Mouse (Mus musculus): ENCODE results near the gene Serpinb7.
A peak's percentile ranks its signal among the peaks of the same experiment; 100 is the strongest.

Serpinb7 gene

DNA sequence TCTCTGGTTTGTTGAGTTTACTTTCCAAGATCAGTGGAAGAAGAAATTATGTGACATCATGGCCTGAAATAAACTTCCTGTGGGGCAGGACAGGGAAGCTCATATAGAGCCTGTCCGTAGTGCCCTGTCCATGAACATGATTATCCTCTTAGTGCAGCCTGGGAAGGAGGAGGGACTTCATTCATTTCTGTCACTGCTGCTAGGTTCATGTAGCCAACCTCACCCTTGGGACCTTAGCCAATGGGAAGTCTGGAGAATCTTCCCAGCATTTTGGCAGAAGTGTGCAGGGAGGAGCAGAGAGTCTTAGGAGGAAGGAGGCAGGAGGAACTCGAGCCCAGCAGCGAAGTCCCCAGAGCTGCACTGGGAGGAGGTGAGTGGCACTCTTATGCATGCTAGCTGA is at the start of gene Serpinb7:
Gene Serpinb7 (plus strand): TSS at position 301 of the 400 bp plus-strand sequence.
- DNase-seq, result no peak

DNA sequence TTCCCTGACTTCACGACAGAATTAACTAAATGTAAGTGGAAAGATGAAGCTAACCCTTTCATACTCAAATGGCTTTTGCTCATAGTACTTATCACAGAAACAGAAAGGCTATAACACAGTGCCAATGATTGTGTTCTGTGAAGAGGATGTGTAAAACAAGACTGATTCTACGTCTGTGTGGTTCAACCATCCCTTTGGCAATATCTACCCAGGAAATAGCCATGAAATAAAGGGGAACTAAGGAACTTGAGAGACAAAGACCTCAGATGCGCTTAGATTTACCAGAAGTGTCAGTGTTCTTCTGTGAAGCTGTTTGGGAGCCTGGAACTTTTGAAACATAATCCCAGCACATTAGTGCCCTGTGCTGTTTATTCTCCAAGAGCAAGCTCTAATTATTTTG is 49.1 kb upstream of the Serpinb7 start:
- DNase-seq, result no peak

GRCm38 (mm10) chr1:107351115-107351514 is 48.3 kb upstream of the Serpinb7 start:
- no peak for DNase-seq

DNA sequence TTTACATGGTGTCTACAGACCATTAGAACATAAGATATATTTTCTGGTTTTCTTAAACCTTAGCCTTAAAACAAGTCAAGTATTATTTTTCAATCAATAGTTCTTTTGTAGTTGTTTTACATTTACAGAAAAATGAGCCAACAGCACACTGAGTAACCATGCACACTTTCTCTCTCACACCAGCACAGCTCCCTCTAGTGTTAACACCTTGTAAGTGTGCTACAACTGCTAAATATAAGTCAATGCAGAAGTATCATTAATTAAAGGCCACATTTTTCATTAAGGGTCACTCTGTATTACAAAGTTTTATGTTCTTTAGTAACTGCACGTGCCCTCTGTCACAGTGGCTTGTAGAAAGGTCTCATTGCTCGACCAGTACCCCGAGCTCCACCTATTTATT is 46.4 kb upstream of the Serpinb7 start:
- DNase-seq, result no peak

GRCm38 (mm10) chr1:107360898-107361297 is 38.6 kb upstream of the Serpinb7 start, which contains the start of gene Serpinb11:
Serpinb11 (plus strand) TSS chr1:107361198.
- DNase-seq, result no peak

- no peak for DNase-seq
These were observed 33.5 kb upstream of the Serpinb7 start for GRCm38 (mm10) chr1:107365973-107366372.

- DNase-seq, result no peak
These were observed 30.5 kb upstream of the Serpinb7 start for GRCm38 (mm10) chr1:107368944-107369343.

GRCm38 (mm10) chr1:107376952-107377351 is 22.5 kb upstream of the Serpinb7 start:
- DNase-seq, result no peak

GRCm38 (mm10) chr1:107378368-107378767 is 21.1 kb upstream of the Serpinb7 start:
- DNase-seq, result no peak

GRCm38 (mm10) chr1:107381491-107381890 is 18.0 kb upstream of the Serpinb7 start:
- DNase-seq, result no peak

DNA sequence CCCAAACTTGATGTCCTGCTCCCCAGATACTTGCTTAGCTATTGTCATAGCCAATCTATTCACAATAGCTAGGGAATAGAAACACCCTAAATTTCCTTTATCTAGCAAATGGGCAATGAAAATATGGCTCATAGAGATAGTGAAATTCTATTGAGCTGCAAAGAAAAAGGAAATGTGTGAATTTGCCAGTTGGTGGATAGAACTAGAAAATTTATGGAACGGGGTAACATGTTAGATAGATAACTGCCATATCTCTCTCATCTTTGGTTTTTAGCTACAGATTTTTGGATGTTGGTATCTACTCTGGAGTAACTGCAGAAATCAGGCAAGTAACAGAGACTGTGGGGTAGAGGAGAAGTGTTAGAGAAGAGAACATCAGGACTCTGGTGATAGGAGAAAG is 17.1 kb upstream of the Serpinb7 start:
- DNase-seq, result no peak

DNA sequence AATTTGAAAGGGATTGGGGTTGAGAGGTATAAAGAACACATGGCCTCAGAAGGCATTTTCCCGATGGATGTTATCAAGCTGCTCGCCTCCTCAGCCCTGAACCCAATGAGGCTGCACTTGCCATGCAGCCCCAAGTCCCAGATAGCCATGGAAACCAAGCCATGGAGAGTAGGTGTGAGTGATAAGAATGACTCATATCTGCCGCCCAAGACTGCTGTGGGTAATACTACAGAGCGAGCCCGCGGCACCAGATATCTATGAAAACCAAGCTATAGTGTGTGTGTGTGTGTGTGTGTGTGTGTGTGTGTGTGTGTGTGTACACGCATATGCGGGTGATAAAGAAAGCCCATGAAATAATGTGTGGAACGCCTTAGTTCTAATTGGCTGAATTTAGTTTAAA is 14.9 kb upstream of the Serpinb7 start:
- no peak for DNase-seq

GRCm38 (mm10) chr1:107389753-107390152 is 9.7 kb upstream of the Serpinb7 start:
- DNase-seq, result no peak

GRCm38 (mm10) chr1:107397481-107397880 is 2.0 kb upstream of the Serpinb7 start:
- DNase-seq, result no peak

DNA sequence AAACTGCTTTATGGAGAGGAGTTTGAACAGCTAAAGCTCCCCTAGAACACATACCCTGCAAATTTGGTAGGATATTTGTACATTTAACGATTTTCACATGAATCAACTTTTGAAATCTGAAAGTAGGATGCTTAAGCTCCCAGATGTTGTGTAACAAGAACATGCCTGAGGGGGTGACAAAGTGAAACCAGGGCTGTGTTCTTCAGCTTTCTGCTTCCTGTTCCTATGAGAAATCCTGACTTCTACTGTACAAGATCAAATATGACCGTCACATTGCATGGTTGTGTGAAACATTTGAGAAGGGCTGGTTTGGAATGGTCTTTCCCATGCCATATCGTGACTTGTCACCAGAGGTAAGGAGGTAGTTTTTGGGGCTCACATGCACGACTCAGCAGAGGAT is 2.6 kb downstream of the Serpinb7 start:
- DNase-seq, result no peak

- no peak for DNase-seq
These were observed 15.2 kb downstream of the Serpinb7 start for GRCm38 (mm10) chr1:107414650-107415049.

GRCm38 (mm10) chr1:107422487-107422886 is 23.0 kb downstream of the Serpinb7 start:
- no peak for DNase-seq

DNA sequence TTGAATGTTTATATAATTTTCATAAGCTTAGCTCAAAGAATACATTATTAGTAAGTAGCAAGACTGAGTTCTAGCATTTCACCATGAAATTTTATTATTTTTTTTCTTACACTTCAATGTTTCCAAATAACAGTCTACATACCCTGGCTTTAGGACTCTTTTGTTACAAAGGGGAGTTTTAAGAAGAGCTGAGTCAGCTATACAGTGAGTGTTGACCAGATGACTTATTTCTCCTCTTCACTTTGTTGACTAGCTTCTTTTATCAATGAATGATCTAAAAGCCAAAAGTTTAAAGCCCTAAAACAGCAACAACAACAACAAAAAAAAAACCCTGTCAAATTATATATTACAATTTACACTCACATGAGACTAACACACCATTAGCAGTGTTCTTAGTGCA is 31.8 kb downstream of the Serpinb7 start:
- DNase-seq, result no peak

GRCm38 (mm10) chr1:107435528-107435927 is 36.1 kb downstream of the Serpinb7 start:
- DNase-seq, result no peak

DNA sequence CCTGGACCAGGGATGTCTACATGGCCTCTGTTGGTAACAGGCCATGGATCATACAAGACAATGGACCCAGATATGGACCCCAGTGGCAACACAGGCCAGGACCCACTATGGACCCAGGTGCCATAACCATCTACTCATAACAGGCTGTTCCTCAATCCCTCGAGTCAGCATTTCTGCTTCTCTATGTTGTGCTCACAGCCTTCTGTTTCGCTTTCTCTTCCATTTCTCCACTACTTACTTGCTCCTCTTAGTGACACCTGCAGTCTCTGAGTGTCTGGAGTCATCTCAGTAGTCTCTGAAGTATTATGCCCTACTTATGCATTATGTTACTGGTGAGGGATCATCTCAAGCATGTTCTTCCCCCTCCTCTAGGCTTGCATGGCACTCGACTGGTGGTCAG is 40.0 kb downstream of the Serpinb7 start:
- DNase-seq, result no peak

DNA sequence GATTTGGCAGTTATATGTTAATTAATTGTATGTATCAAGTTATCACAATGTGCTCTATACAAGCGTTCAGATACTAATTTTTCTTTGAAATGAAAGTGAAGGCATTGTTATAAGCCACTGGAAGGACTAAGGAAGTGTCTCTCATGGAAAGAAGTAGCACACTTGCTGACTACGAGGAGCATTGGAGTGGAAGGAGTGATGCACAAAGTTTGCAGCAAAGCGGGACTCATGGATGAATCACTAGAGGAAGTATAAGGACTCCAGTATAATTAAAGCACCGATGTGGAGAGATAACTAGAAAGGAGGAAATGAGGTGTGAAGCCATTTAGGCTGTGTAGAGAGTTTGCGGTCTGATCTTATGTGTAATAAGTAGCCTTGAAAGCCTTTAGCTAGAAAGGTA is 45.9 kb downstream of the Serpinb7 start:
- DNase-seq, result no peak

DNA sequence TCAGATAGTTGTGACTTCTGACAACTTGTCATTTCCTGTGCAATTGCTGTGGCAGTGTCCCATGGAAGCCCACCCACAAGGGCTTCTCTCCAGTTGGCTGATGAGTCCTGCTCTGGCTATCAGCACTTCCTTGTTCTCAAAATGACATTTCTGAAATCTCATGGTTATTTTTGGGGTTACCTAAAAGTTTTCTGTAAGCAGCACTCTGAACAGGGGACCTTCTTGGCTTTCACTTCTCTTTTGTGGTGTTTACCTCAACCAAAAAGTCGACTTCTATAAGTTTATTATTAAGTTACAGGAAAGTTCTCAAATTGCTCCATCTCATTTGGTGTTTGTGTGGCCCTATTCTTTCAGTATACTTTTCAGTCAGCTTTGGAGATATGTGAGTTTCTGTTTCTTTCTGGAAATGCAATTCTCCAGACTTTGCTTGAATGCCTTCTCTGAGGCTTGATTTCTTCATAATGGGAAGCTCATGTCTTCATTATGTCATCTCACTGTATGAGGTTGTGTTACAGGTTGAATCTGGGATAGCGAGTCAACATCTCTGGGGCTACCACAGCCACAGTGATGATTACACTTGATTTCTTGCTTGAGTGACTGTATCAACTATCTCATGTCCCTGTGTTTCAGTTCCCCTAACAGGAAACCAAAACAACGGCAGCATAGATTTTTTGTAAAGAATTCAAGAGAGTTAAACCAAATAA is 47.9 kb downstream of the Serpinb7 start:
- no peak for DNase-seq

DNA sequence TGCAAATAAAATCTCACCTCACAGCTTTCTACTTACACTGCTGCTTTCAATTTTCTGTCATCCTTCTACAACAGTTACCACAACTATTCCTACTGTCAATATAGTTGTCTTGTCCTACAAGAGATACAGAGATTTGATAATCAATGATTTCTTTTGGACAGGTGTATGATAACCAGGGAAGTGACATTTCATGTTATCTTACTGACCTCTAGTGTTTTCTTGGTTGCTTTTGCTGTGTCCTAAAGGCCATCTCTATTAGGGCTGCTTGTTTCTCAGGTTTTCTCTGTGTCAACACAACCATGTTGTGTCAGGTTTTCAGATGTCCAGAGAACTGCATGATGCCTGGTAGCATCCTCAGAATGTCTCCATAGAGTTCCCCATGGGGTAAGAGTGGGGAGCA is 80.5 kb downstream of the Serpinb7 start:
- DNase-seq, result no peak

- peak; percentile 80 to 84 for DNase-seq
These were observed 82.0 kb downstream of the Serpinb7 start for GRCm38 (mm10) chr1:107481452-107481851.

DNA sequence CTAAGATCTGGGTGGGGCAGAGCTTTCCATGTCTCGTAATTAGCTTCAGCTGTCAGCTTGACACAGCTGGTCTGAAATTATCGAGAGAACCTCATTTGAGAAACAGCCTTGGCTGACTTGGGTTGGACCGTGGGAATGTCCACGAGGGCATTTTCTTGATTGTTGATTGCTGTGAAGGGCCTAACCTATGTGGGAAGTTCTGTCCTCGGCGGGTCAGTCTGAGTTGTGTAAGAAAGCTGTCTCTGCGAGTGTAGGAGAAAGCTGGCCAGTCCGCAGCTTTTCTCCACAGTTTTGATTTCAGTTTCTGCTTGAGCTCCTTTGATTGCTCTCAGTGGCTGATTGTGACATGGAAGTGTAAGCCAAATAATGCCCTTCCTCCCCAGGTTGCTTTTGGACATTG is 90.1 kb downstream of the Serpinb7 start:
- no peak for DNase-seq

Data from cerebellum, postnatal 25 days (tissue).